Mouse (Mus musculus) B cell, adult 2 months (primary cell): ENCODE results near the gene Il34.

Experiments used
- DNase-seq, 2 experiments: peaks; one replicate each; pipeline ENCODE4 v3.0.0; 2022

The Il34 gene

DNA sequence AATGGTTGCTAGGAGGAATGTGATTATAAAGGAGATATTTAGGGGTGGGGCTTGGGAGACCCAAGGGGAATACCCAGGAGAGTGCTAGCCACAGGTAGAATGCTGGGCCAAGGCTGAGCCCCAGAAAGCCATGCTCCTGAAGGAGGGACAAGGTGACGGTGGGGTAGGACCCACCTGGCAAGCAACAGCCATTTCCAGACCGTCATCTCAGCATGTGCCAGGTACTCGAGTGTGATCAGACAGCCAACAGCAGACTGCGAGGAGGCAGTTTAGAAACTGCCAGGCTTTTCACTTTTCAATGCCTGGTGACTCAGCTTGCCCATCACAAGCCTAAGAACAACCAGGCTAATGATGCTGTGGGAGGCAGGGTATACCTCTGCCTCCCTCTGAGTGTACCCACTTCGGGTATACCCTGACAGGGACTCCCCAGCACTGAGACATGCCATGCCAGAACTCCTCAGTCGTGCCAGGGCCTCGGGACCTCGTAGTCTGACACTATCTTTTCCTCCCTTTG lies 74.3 kb downstream of the Il34 start:
- no peak for DNase-seq

DNA sequence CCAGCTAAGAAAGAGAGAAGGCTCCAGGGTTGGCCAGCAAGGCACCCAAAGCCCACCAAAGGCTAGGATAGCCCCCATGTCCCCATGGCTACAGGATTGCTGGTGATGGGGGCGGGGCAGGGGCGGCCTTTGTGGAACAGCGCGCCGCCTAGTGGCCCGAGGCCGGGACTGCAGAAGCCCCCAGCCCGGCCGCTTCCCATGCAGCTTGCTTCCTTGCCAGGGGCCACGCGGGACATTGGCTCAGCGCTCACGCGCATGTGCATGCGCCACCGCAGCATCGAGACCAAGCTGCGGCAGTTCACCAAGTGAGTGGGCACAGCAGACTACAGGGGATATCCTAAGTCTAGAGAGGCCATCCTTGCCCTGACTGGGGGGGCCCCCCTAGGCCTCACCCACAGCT lies 78.8 kb downstream of the Il34 start:
- peak; percentile 52 to 58 for DNase-seq

- DNase-seq, result no peak
Measured at GRCm38 (mm10) chr8:110725084-110725838, 80.5 kb downstream of the Il34 start.

GRCm38 (mm10) chr8:110724493-110724892 lies 81.2 kb downstream of the Il34 start:
- DNase-seq, result no peak

GRCm38 (mm10) chr8:110722414-110723011 lies 83.2 kb downstream of the Il34 start:
- DNase-seq, result no peak

DNA sequence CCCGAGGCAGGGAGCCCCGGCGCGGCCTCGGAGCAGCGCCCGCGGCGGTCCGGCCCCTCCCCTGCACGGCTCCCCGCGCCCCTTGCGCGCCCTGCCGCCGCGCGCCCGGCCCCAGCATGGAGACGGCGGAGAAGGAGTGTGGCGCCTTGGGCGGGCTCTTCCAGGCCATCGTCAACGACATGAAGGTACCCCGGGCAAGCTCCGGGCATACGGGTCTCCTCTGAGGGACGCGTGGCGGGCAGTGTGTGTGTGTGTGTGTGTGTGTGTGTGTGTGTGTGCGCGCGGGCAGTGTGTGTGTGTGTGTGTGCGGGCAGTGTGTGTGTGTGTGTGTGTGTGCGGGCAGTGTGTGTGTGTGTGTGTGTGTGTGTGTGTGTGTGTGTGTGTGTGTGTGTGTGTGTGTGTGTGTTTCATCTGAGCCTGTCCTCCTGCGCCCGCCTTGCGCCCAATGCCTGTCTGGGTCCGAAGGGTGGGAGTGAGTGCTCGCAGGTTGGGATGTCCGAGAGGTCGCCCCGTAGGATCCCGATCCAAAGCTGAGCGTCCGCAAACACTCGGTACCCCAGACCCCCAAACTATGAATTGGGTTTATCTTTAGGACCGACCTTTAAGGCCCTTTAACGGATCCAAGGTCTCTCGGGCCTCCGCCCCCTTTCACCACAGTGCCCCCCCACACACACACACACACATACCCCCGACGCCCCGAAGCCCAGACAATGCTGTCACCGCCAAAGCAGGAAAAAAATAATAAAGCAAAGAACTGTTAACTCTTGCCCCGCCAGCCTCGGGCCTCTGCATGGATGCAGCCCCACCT lies 83.9 kb downstream of the Il34 start:
- peak in 1 of 2 experiments; percentile 13 for DNase-seq

- DNase-seq, result no peak
Measured at GRCm38 (mm10) chr8:110720685-110721598, 84.8 kb downstream of the Il34 start, which contains the start of gene Mtss1l. Mtss1l (plus strand) TSS chr8:110721476.

- no peak for DNase-seq
Measured at GRCm38 (mm10) chr8:110719898-110720653, 85.6 kb downstream of the Il34 start.

- DNase-seq, result no peak
Measured at GRCm38 (mm10) chr8:110718969-110719670, 86.6 kb downstream of the Il34 start.

DNA sequence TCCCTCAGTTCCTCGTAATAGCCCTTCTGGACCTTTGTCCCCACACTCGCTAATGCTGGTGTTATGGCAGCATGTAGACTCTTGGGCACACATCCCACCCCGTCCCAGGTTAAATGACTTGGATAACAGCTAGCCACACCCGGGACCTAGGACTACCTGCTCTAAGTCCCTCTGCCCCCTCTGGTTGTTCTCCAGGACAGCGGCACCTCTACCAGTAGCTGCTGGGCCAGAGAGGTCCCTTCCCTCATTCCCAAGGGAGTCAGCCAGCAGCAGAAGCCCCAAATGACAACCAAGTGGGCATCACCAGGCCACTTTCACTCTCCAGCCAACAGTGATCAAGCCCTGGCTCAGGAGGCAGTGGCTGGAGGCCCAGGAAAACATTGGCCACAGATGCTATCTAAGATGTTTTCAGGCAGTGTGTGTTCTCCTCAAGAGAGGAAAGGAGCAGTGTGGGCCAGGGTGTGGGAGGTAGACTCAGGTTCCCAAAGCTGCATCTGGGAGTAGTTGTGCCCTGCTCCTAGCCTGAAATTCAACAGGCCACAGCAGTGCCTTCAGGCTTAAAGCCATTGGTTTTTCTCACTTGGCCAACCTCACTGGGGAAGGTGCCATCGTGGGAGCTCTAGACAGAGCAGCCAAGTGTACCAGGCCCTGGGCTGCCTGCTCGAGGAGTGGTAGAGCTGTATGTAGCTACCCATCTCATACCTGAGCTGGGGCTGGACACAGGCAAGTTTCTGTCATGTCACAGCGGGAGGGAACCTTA lies 87.3 kb downstream of the Il34 start:
- no peak for DNase-seq

GRCm38 (mm10) chr8:110717131-110717530 lies 88.6 kb downstream of the Il34 start:
- DNase-seq, result no peak

DNA sequence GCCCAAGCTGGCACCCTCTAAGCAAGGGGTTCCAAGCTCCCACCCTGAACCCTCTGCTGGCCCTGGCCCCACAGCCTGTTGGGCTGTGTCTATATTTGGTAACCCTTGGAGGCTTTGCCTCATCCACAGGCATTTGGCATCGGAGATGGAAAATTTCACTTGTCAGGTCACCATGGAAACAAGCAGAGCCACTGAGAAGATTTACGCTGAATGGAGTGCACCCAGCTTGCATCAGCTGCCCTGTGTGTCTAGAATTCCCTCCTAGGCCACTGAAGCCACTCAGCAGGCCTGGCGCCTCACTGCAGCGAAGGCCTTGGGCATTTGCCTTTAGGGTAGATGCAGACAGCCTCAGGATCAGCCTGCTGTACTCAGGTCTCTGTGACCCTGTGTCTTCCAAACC lies 89.6 kb downstream of the Il34 start:
- no peak for DNase-seq

GRCm38 (mm10) chr8:110714827-110715519 lies 90.8 kb downstream of the Il34 start:
- no peak for DNase-seq

DNA sequence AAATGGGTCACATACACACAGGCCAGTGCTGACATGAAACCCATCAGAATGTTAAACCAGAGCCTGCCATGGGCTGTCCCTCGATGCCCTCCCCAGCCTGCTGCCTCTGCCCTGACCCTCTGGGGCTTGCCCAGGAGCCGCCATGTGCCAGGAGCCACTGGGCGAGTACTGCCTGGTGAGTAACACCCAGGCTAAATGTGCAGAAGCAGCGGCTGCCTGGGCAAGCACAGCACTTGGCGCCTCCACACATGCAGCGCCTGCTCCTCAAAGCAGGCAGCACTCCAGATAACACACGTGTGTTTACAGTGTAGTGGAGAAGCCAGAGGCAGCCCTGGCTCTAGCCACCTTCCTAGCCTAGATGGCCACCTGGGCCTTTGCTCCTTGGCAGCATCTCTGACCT lies 92.7 kb downstream of the Il34 start:
- DNase-seq, result no peak

GRCm38 (mm10) chr8:110711271-110711934 lies 94.3 kb downstream of the Il34 start:
- DNase-seq, result no peak

GRCm38 (mm10) chr8:110710593-110710992 lies 95.1 kb downstream of the Il34 start:
- no peak for DNase-seq

GRCm38 (mm10) chr8:110708429-110708828 lies 97.3 kb downstream of the Il34 start:
- DNase-seq, result no peak

- DNase-seq, result no peak
Measured at GRCm38 (mm10) chr8:110706288-110706870, 99.3 kb downstream of the Il34 start.
